Mouse (Mus musculus): ENCODE results near the gene Olfr1418.

DNA sequence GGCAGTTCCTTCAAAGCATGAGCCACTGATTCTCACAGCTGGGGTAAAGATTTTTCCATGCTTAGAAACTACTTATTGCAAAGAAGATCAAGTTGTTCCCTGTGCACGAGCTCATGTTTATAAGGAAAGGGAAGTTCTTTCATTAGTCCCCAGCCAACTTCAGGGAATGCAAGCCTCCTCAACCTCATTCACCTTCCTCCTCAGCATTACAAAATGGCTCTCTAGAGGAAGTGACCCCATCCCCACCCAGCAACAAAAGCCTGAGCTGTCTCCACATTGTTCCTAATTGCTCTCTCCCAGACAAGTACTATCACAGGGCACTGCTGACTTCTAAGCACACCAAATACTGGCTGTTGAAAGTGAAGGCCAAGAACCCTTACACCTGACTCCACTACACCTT is 56.4 kb downstream of the Olfr1418 start:
- TF ChIP-seq CTCF (IDR thresholded peaks at IDR 0.05; ENCODE audit: control insufficient read depth, insufficient read depth, low read length) (no peak), POLR2A (IDR thresholded peaks at IDR 0.05; ENCODE audit: borderline replicate concordance, control insufficient read depth, low read depth, low read length) (no peak)
